Mouse (Mus musculus) forebrain, embryonic 15.5 days (tissue): ENCODE measurements around the gene Alkbh3. TPM values are rescaled to one million over a fixed set of nuclear protein-coding genes. Genes with fewer than 3 reads are reported as not detected.

ENCODE experiments used
- ATAC-seq: fragments of 200-750 bp; cut with Nextera tagmentation; replicated peaks from 2 replicates; pipeline ENCODE4 v1.8.0; 2017; ENCODE audit warnings: mild to moderate bottlenecking, moderate TSS enrichment, moderate library complexity
- H3K27ac ChIP-seq: fragments of 300-500 bp; sonication (generic); replicated peaks from 2 replicates; pipeline ENCODE4 v1.5.1; 2015; ENCODE audit warnings: mild to moderate bottlenecking, inconsistent platforms
- H3K27me3 ChIP-seq: fragments of 300-500 bp; sonication (generic); 2 replicates; pipeline ENCODE4 v1.6.1; 2015; ENCODE audit warnings: inconsistent platforms
- H3K36me3 ChIP-seq: fragments of 300-500 bp; sonication (generic); 2 replicates; pipeline ENCODE4 v1.6.1; 2015; ENCODE audit warnings: mild to moderate bottlenecking, inconsistent platforms
- H3K4me1 ChIP-seq: fragments of 300-500 bp; sonication (generic); 2 replicates; pipeline ENCODE4 v1.6.1; 2015; ENCODE audit warnings: inconsistent platforms
- H3K4me2 ChIP-seq: fragments of 300-500 bp; sonication (generic); replicated peaks from 2 replicates; pipeline ENCODE4 v1.6.1; 2015; ENCODE audit warnings: mild to moderate bottlenecking, inconsistent platforms
- H3K4me3 ChIP-seq: fragments of 300-500 bp; sonication (generic); 2 replicates; pipeline ENCODE4 v1.5.1; 2015; ENCODE audit warnings: mild to moderate bottlenecking, inconsistent platforms
- H3K9ac ChIP-seq: fragments of 300-500 bp; sonication (generic); replicated peaks from 2 replicates; pipeline ENCODE4 v1.6.1; 2015; ENCODE audit warnings: mild to moderate bottlenecking, inconsistent platforms
- H3K9me3 ChIP-seq: fragments of 300-500 bp; sonication (generic); 2 replicates; pipeline ENCODE4 v1.6.1; 2016; ENCODE audit warnings: inconsistent platforms
- WGBS: fragments of 180-500 bp; shearing (Covaris S2); methylation state at CpG from one replicate; pipeline ENCODE4 v1.1.7; 2015; ENCODE audit warnings: mixed read lengths; 5-methylcytosine and 5-hydroxymethylcytosine counted together
- polyA plus RNA-seq: library from polyadenylated mRNA; unstranded; fragments of >200 nt; fragmentation: Nextera tagmentation; extraction: Ambion mirVana; gene quantifications from 2 replicates; pipeline ENCODE4 v1.2.1, GENCODE M21; 2015

Alkbh3 gene
- polyA plus RNA-seq, 1 experiment from 2014 or later: 54.9 TPM

GRCm38 (mm10) chr2:93938534-93938933 is 72.1 kb downstream of the Alkbh3 start:
- Histone ChIP-seq H3K4me2 (no peak overlapping the region), H3K4me1 (no peaks in the 10 kb centered on the region), H3K27ac (no peak overlapping the region), H3K9me3 (no peaks in the 10 kb centered on the region), H3K27me3 (no peaks in the 10 kb centered on the region), H3K4me3 (no peak overlapping the region), H3K9ac (no peak overlapping the region), H3K36me3 (no peaks in the 10 kb centered on the region)
- ATAC-seq: no peak
- 67% methylated on average over 9 of the region's 9 CpGs for WGBS

Other genes with a start within 250 kb of the Alkbh3 start
- gene Ext2, start 188.2 kb downstream of the Alkbh3 start, polyA plus RNA-seq: 64.2 and 64.8 TPM in 2 replicates
- 6.9 and 7.8 TPM in 2 replicates for gene Accs, start 160.9 kb downstream of the Alkbh3 start, polyA plus RNA-seq
- gene Accsl, start 141.7 kb downstream of the Alkbh3 start, polyA plus RNA-seq: 0.45 and 0.66 TPM in 2 replicates
- 24.2 and 26.7 TPM in 2 replicates for gene Gm13889, start 53.6 kb downstream of the Alkbh3 start, polyA plus RNA-seq
- not detected in 2 replicates for gene Gm27027, start 14.5 kb downstream of the Alkbh3 start, polyA plus RNA-seq
- 119 and 122 TPM in 2 replicates for gene Hsd17b12, start 147.2 kb upstream of the Alkbh3 start, polyA plus RNA-seq